Mouse (Mus musculus) stomach, embryonic 16.5 days (tissue): ENCODE measurements around the gene Sv2c. TPM values are rescaled to one million over a fixed set of nuclear protein-coding genes. Genes with fewer than 3 reads are reported as not detected.
"Not testable (repeated sequence)": the region's sequence is repeated elsewhere in the genome, so short reads cannot be mapped to it uniquely, and the experiment has no call there.

Source experiments
- ATAC-seq: fragments of 200-750 bp; cut with Nextera tagmentation; 2 replicates; pipeline ENCODE4 v1.8.0; 2017; ENCODE audit warnings: moderate number of reproducible peaks, moderate TSS enrichment; ENCODE audit not compliant: insufficient read depth, low FRiP score
- H3K27ac ChIP-seq: fragments of 300-500 bp; sonication (generic); 2 replicates; pipeline ENCODE4 v1.5.1; 2014; ENCODE audit warnings: low read length
- H3K27me3 ChIP-seq: fragments of 300-500 bp; sonication (generic); 2 replicates; pipeline ENCODE4 v1.6.1; 2014; ENCODE audit warnings: low read length, control low read depth, mixed read lengths; ENCODE audit not compliant: control insufficient read depth, insufficient read depth
- H3K36me3 ChIP-seq: fragments of 300-500 bp; sonication (generic); 2 replicates; pipeline ENCODE4 v1.6.1; 2014; ENCODE audit warnings: low read length; ENCODE audit not compliant: control insufficient read depth, insufficient read depth
- H3K4me1 ChIP-seq: fragments of 300-500 bp; sonication (generic); 2 replicates; pipeline ENCODE4 v1.6.1; 2014; ENCODE audit warnings: low read length, control low read depth, mixed read lengths; ENCODE audit not compliant: control insufficient read depth, insufficient read depth
- H3K4me2 ChIP-seq: fragments of 300-500 bp; sonication (generic); 2 replicates; pipeline ENCODE4 v1.6.1; 2014; ENCODE audit warnings: low read depth, low read length, mixed read lengths
- H3K4me3 ChIP-seq: fragments of 300-500 bp; sonication (generic); replicated peaks from 2 replicates; pipeline ENCODE4 v1.5.1; 2014; ENCODE audit warnings: mild to moderate bottlenecking, low read length
- H3K9ac ChIP-seq: fragments of 300-500 bp; sonication (generic); 2 replicates; pipeline ENCODE4 v1.6.1; 2014; ENCODE audit warnings: low read length
- H3K9me3 ChIP-seq: fragments of 300-500 bp; sonication (generic); replicated peaks from 2 replicates; pipeline ENCODE4 v1.6.1; 2016; ENCODE audit warnings: low read length, control low read depth; ENCODE audit not compliant: control insufficient read depth
- WGBS: fragments of 180-500 bp; shearing (Covaris S2); extraction: QIAGEN DNeasy Blood & Tissue Kit; methylation state at CpG from one replicate; pipeline ENCODE4 v1.1.7; 2014; 5-methylcytosine and 5-hydroxymethylcytosine counted together
- polyA plus RNA-seq: library from polyadenylated mRNA; unstranded; fragments of >200 nt; fragmentation: Nextera tagmentation; extraction: Ambion mirVana; gene quantifications from 2 replicates; pipeline ENCODE4 v1.2.1, GENCODE M21; 2015

Sv2c gene
- polyA plus RNA-seq, 1 experiment from 2014 or later, result 2.3 TPM

DNA sequence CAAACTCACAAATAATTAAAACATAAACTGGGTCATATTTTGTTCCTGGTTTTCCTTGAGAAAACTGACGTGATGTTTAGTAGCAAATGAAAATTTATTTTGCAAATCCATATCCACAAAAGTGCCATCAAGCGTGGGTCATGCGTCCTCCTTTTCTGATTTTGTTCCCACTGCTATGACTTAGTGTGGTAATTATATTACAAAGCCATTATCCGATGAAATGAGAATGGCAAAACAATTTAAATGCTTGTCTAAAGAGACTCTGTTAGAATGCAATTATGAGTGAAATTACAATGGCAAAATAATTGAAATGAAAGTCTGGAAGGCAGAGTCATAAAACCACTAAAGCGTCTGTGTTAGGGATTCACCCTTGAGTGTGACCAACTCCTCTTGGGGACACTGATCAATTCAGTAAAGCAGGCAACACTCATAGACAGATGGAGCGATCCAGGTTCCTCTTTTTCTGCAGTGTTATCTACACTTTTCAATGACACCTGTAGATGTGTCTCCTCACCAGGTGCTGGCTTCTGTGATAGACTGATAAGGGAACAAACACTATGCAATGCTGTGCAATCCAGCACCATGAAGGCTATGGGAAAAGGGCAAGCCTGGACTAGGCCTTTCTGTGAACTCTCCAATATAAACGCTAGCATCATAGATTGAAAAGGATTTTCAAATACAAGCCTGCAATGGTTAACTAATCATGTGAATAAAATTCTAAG is 46.6 kb downstream of the Sv2c start:
- Histone ChIP-seq H3K27ac (no peak overlapping the region), H3K4me1 (no peaks in the 10 kb centered on the region), H3K4me2 (no peak overlapping the region), H3K9me3 (no peaks in the 10 kb centered on the region), H3K4me3 (no peak overlapping the region), H3K9ac (no peak overlapping the region), H3K27me3 (no peaks in the 10 kb centered on the region), H3K36me3 (no peaks in the 10 kb centered on the region)
- ATAC-seq, result no peak
- 71% methylated on average over 7 of the region's 7 CpGs for WGBS

DNA sequence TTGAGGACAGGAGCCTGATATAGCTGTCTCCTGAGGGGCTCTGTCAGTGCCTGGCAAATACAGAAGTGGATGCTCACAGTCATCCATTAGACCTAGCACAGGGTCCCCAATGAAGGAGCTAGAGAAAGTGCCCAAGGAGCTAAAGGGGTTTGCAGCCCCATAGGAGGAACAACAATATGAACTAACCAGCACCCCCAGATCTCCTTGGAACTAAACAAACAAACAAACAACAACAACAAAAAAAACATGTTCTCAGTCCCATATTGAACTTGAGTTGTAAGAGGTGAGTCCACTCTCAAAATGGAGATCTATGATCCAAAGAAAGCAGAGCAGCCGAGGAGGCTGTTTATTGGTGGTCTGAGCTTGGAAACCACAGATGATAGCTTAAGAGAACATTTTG is 50.6 kb downstream of the Sv2c start, which contains the start of gene Gm17190:
TSS of gene Gm17190 (plus strand) at position 301 of the 400 bp plus-strand sequence.
- not testable (repeated sequence) for ATAC-seq, H3K27me3 ChIP-seq

DNA sequence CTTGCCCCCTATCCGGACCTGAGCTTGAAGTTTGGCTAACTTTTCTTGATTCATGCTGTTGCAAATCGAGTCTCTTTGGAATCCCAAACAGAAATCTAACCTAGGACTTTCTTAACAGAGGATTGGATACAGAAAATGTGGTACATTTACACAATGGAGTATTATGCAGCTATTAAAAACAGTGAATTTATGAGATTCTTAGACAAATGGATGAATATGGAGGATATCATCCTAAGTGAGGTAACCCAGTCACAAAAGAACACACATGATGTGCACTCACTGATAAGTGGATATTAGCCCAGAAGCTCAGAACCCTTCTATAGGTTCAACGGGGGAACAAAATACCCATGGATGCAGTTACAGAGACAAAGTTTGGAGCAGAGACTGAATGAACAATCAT is 51.1 kb downstream of the Sv2c start, which contains the start of gene Gm20075:
TSS of gene Gm20075 (minus strand) at position 101 of the 400 bp plus-strand sequence.
- not testable (repeated sequence) for H3K9ac ChIP-seq, H3K9me3 ChIP-seq, H3K27ac ChIP-seq, H3K27me3 ChIP-seq, H3K4me2 ChIP-seq, H3K36me3 ChIP-seq, H3K4me3 ChIP-seq, H3K4me1 ChIP-seq, ATAC-seq
- WGBS, result 89% methylated on average over 3 of the region's 3 CpGs

More for the DNA sequence above, 50.6 kb downstream of the Sv2c start, which contains the start of gene Gm17190:
- not testable (repeated sequence) for H3K4me1 ChIP-seq, H3K36me3 ChIP-seq, H3K9ac ChIP-seq, H3K9me3 ChIP-seq, H3K4me3 ChIP-seq, H3K4me2 ChIP-seq, H3K27ac ChIP-seq
- WGBS, result 85% methylated on average over 1 of the region's 1 CpGs

DNA sequence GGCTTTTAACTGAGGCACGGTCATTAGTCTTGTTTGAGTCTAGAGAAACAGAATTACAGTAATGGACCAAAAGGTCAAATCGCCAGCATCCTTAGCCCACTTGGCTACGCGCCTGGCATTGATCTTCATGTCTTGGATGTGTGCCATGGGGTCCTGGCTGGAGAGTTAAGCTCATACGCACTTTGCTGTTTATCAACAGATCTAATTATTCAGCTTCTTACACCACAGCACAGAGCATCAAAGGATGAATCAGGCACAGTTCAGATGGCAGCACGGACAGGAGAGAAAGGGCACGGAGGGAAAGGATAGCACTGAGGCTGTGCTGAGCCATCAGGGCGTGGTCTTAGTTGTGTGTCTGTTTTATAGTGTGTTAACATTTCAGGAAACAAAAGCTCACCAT is 58.8 kb downstream of the Sv2c start:
- Histone ChIP-seq H3K27ac (no peak overlapping the region), H3K4me1 (no peaks in the 10 kb centered on the region), H3K27me3 (no peaks in the 10 kb centered on the region), H3K4me2 (no peak overlapping the region), H3K36me3 (no peaks in the 10 kb centered on the region), H3K9me3 (no peaks in the 10 kb centered on the region), H3K4me3 (no peak overlapping the region), H3K9ac (no peak overlapping the region)
- WGBS, result 47% methylated on average over 8 of the region's 8 CpGs
- no peak for ATAC-seq

DNA sequence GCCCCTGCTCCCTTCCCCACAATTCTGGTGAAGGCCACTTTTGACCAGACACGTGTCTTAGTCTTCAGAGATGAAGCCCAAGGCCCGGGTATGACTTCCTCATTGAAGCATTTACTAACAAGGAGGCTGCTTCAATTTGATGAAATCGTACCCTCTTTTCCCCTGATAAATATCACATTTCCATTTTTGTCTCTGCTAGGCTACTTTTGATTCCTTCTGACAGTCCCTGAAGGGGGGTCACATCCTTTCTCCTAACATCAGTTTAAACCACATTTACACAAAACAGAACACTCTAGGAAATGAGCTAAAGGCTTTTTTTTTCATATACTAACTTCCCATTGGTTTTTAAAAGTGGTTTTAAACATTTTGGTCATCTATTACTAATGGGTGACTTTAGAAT is 79.6 kb downstream of the Sv2c start:
- no peaks in the 10 kb centered on the region for H3K27me3 ChIP-seq
- no peak overlapping the region for H3K9ac ChIP-seq
- H3K4me1 ChIP-seq, result no peaks in the 10 kb centered on the region
- no peak for ATAC-seq
- H3K4me2 ChIP-seq, result no peak overlapping the region
- no peak overlapping the region for H3K27ac ChIP-seq
- WGBS, result 78% methylated on average over 3 of the region's 3 CpGs
- H3K4me3 ChIP-seq, result no peak overlapping the region
- no peaks in the 10 kb centered on the region for H3K9me3 ChIP-seq
- H3K36me3 ChIP-seq, result no peaks in the 10 kb centered on the region

- H3K4me2 ChIP-seq, result no peak overlapping the region
- no peak overlapping the region for H3K9ac ChIP-seq
- H3K9me3 ChIP-seq, result no peaks in the 10 kb centered on the region; the same call in 1 of the 2 replicates
- 63% methylated on average over 5 of the region's 5 CpGs for WGBS
- no peak for ATAC-seq
- no peak overlapping the region for H3K27ac ChIP-seq
- no peak overlapping the region for H3K4me3 ChIP-seq
- no peaks in the 10 kb centered on the region for H3K36me3 ChIP-seq
- H3K4me1 ChIP-seq, result no peaks in the 10 kb centered on the region
- no peaks in the 10 kb centered on the region for H3K27me3 ChIP-seq
These were observed 87.0 kb downstream of the Sv2c start for GRCm38 (mm10) chr13:96045396-96045795.

DNA sequence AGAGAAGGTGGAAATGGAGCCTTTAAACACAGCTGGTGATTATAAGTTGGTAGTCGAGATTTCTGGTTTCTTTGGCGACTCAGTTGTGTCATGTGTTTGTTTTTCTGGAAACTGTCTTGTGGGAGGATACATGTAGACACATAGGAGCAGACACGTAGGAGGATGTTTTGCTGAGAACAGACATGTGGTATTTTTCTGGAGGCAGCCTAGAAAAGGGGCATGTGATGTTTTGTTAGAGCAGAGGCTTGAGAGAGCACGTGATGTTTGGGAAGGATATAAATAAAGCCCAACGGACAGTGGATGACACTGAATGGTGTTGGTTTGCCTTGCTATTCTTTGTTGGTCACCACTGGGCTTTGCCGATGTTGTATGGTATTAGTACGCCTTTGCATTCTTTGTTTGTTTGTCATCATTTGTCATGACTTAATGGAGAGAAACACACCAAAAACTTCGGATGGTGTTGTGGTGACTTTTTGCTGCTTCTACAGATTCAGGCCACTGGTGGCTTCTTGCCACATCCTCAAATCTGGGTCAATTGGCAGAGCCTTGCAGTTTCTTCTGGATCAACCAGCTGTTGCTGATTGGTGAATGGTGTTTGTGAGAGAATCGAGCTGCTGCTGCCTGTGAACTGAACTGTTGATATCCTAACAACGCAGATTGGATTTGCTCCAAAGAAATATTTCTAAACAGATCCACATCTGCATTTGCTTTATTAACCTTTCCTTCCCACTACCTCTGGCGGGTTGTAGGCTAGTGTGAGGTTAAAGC is 91.9 kb downstream of the Sv2c start:
- Histone ChIP-seq H3K36me3 (no peaks in the 10 kb centered on the region), H3K4me3 (no peak overlapping the region), H3K4me1 (no peaks in the 10 kb centered on the region), H3K9me3 (no peaks in the 10 kb centered on the region; the same call in 1 of the 2 replicates), H3K4me2 (no peak overlapping the region), H3K9ac (no peak overlapping the region), H3K27me3 (no peaks in the 10 kb centered on the region), H3K27ac (no peak overlapping the region)
- 64% methylated on average over 11 of the region's 11 CpGs for WGBS
- no peak for ATAC-seq

GRCm38 (mm10) chr13:96039536-96039935 is 92.8 kb downstream of the Sv2c start:
- 55% methylated on average over 1 of the region's 1 CpGs for WGBS
- Histone ChIP-seq H3K27me3 (no peaks in the 10 kb centered on the region), H3K36me3 (no peaks in the 10 kb centered on the region), H3K9me3 (no peaks in the 10 kb centered on the region; the same call in 1 of the 2 replicates), H3K4me1 (no peaks in the 10 kb centered on the region), H3K4me2 (no peak overlapping the region), H3K27ac (no peak overlapping the region), H3K9ac (no peak overlapping the region), H3K4me3 (no peak overlapping the region)
- ATAC-seq, result no peak
